8 mouse cellular contexts compared by ENCODE assay signal in genomic region chr6:83356569-83357138, GRCm38 (mm10). TPM values are rescaled to one million over a fixed set of nuclear protein-coding genes. Genes with fewer than 3 reads are reported as not detected.
DNase-seq lines count a peak whose midpoint lies in the region; ATAC-seq and TF ChIP-seq lines count a peak whose summit lies in the region.

No protein-coding gene starts in this region.

- peak; percentile 55 for DNase-seq in ES-E14 (ENCODE audit: low read depth, low spot score)
- DNase-seq in cerebellum, adult 11-12 months, result peak; percentile 76
- DNase-seq in forebrain, postnatal 0 days, result peak; percentile 89
- DNase-seq in heart, postnatal 4 days, result peak; percentile 93
- DNase-seq in layer of hippocampus, adult 2 months (ENCODE audit: low spot score in 2 of 2), result peak; percentile 76 to 95
- DNase-seq in lung, postnatal 0 days (ENCODE audit: low spot score), result peak; percentile 87
- DNase-seq in ovary, postnatal 10 days (ENCODE audit: low spot score), result peak; percentile 77
- peak; percentile 82 for DNase-seq in thymus, postnatal 0 days (ENCODE audit: low spot score)

- no peaks in the 10 kb centered on the region for H3K9me3 ChIP-seq in ES-E14 (ENCODE audit: control insufficient read depth, insufficient read depth, low read depth, low read length)
- no peaks in the 10 kb centered on the region for H3K9me3 ChIP-seq in forebrain, postnatal 0 days (ENCODE audit: low read length)
- no peaks in the 10 kb centered on the region for H3K9me3 ChIP-seq in lung, postnatal 0 days (ENCODE audit: low read length)

- no peak for TF ChIP-seq EP300 in lung, postnatal 0 days (IDR thresholded peaks at IDR 0.05)

- no peaks in the 10 kb centered on the region for H3K4me1 ChIP-seq in ES-E14 (ENCODE audit: control insufficient read depth in 2 of 2, insufficient read depth in 2 of 2, low read length in 2 of 2, poor library complexity in 1 of 2)
- no peaks in the 10 kb centered on the region for H3K4me1 ChIP-seq in forebrain, postnatal 0 days (ENCODE audit: insufficient read depth)
- H3K4me1 ChIP-seq in lung, postnatal 0 days (ENCODE audit: insufficient read depth, low read depth, low read length), result no peaks in the 10 kb centered on the region

- 23% methylated on average over 7 of the region's 7 CpGs for WGBS in forebrain, postnatal 0 days
- WGBS in lung, postnatal 0 days, result 27% methylated on average over 7 of the region's 7 CpGs

- peak; percentile 98 for TF ChIP-seq CTCF in forebrain, postnatal 0 days (IDR thresholded peaks at IDR 0.05; ENCODE audit: low read depth)
- TF ChIP-seq CTCF in layer of hippocampus, adult 2 months (conservative IDR thresholded peaks at IDR 0.05), result peak; percentile 97
- peak; percentile 100 for TF ChIP-seq CTCF in lung, postnatal 0 days (IDR thresholded peaks at IDR 0.05)

- H3K36me3 ChIP-seq in ES-E14 (ENCODE audit: control insufficient read depth, insufficient read depth, low read length, poor library complexity, severe bottlenecking), result peaks cover 6% of the 10 kb centered on the region; the same call in 1 of the 2 replicates
- peaks cover 43% of the 10 kb centered on the region for H3K36me3 ChIP-seq in forebrain, postnatal 0 days (ENCODE audit: insufficient read depth)
- peaks cover 13% of the 10 kb centered on the region; the same call in 1 of the 2 replicates for H3K36me3 ChIP-seq in lung, postnatal 0 days (ENCODE audit: insufficient read depth, low read length)

- H3K9ac ChIP-seq in ES-E14 (ENCODE audit: insufficient read depth, low read depth, low read length, poor library complexity, severe bottlenecking), result no peak overlapping the region
- no peak overlapping the region for H3K9ac ChIP-seq in forebrain, postnatal 0 days
- H3K9ac ChIP-seq in lung, postnatal 0 days (replicated peaks; ENCODE audit: low read depth), result no peak overlapping the region

- no peaks in the 10 kb centered on the region for H3K27me3 ChIP-seq in forebrain, postnatal 0 days (ENCODE audit: insufficient read depth, low read length)
- no peaks in the 10 kb centered on the region for H3K27me3 ChIP-seq in lung, postnatal 0 days (replicated peaks; ENCODE audit: insufficient read depth, low read length)

- H3K4me3 ChIP-seq in ES-E14 (ENCODE audit: insufficient read depth in 1 of 2, low read depth in 1 of 2, low read length in 2 of 2, poor library complexity in 1 of 2, severe bottlenecking in 1 of 2), result no peak overlapping the region
- H3K4me3 ChIP-seq in forebrain, postnatal 0 days (ENCODE audit: low read depth, low read length), result no peak overlapping the region
- no peak overlapping the region for H3K4me3 ChIP-seq in layer of hippocampus, adult 2 months
- H3K4me3 ChIP-seq in lung, postnatal 0 days (ENCODE audit: low read depth, low read length), result no peak overlapping the region

- ATAC-seq in forebrain, postnatal 0 days, result peak; percentile 80
- ATAC-seq in lung, postnatal 0 days, result peak; percentile 66

- H3K27ac ChIP-seq in ES-E14 (ENCODE audit: insufficient read depth, low read depth, low read length, poor library complexity, severe bottlenecking), result no peak overlapping the region
- no peak overlapping the region for H3K27ac ChIP-seq in forebrain, postnatal 0 days (ENCODE audit: low read depth, low read length)
- H3K27ac ChIP-seq in layer of hippocampus, adult 2 months, result no peak overlapping the region
- no peak overlapping the region for H3K27ac ChIP-seq in lung, postnatal 0 days (ENCODE audit: low read length)

- in situ Hi-C loops in ES-E14 (cut with MboI; ENCODE audit: low sequenced_read_pairs in 2 of 2, unreplicated experiment in 2 of 2), result loop anchor here in 1 of 2 experiments (5.0 to 10.0 kb wide), 2 partner anchors 138 to 316 kb away; no protein-coding TSS in a partner anchor

- H3K4me2 ChIP-seq in forebrain, postnatal 0 days (ENCODE audit: low read depth), result no peak overlapping the region
- no peak overlapping the region for H3K4me2 ChIP-seq in lung, postnatal 0 days (replicated peaks; ENCODE audit: low read depth, low read length)

TF ChIP-seq in ES-E14, 5 proteins besides CTCF, POLR2A, EP300 and RAD21:
- TF ChIP-seq ZNF384 (IDR thresholded peaks at IDR 0.05; ENCODE audit: low read depth, low read length) (no peak), ZC3H11A (IDR thresholded peaks at IDR 0.05; ENCODE audit: borderline replicate concordance, low read depth, low read length) (peak; percentile 68)

RNA-seq across cellular contexts. Expression of gene Bola3, which starts 7.7 kb away (rescaled TPM):
- 13.1 and 24.5 TPM in 2 replicates for total RNA-seq in ES-E14 (2012; rRNA removed)
- total RNA-seq in forebrain, postnatal 0 days (2014; rRNA removed), result 6.6 and 7.7 TPM in 2 replicates
- polyA plus RNA-seq in forebrain, postnatal 0 days (2015; fragmentation: Nextera tagmentation; extraction: Ambion mirVana), result 50.2 and 55.7 TPM in 2 replicates
- total RNA-seq in heart, postnatal 4 days (2021), result 100 to 1,000 TPM; 232 to 238 TPM
- total RNA-seq in layer of hippocampus, adult 2 months (2021), result 10 to 100 TPM; 46.0 to 49.4 TPM
- 101 and 120 TPM in 2 replicates for polyA plus RNA-seq in lung, postnatal 0 days (2015; fragmentation: Nextera tagmentation; extraction: Ambion mirVana)
- polyA plus RNA-seq in thymus, postnatal 0 days (2015; fragmentation: Nextera tagmentation; extraction: Ambion mirVana), result 216 and 226 TPM in 2 replicates

RNA-seq across cellular contexts. Expression of gene Mob1a, which starts 30.8 kb away (rescaled TPM):
- 32.9 and 53.4 TPM in 2 replicates for total RNA-seq in ES-E14 (2012; rRNA removed)
- 31.0 and 32.4 TPM in 2 replicates for total RNA-seq in forebrain, postnatal 0 days (2014; rRNA removed)
- polyA plus RNA-seq in forebrain, postnatal 0 days (2015; fragmentation: Nextera tagmentation; extraction: Ambion mirVana), result 9.3 and 9.5 TPM in 2 replicates
- 10 to 100 TPM; 32.2 to 34.3 TPM for total RNA-seq in heart, postnatal 4 days (2021)
- 10 to 100 TPM; 16.2 to 22.2 TPM for total RNA-seq in layer of hippocampus, adult 2 months (2021)
- 41.3 and 47.6 TPM in 2 replicates for polyA plus RNA-seq in lung, postnatal 0 days (2015; fragmentation: Nextera tagmentation; extraction: Ambion mirVana)
- polyA plus RNA-seq in thymus, postnatal 0 days (2015; fragmentation: Nextera tagmentation; extraction: Ambion mirVana), result 71.5 and 73.4 TPM in 2 replicates

RNA-seq across cellular contexts. Expression of gene Mthfd2, which starts 30.9 kb away (rescaled TPM):
- 73.0 and 80.4 TPM in 2 replicates for total RNA-seq in ES-E14 (2012; rRNA removed)
- 18.6 and 31.9 TPM in 2 replicates for total RNA-seq in forebrain, postnatal 0 days (2014; rRNA removed)
- polyA plus RNA-seq in forebrain, postnatal 0 days (2015; fragmentation: Nextera tagmentation; extraction: Ambion mirVana), result 19.0 and 21.5 TPM in 2 replicates
- total RNA-seq in heart, postnatal 4 days (2021), result 10 to 100 TPM; 10.7 to 15.0 TPM
- 1 to 10 TPM; 5.8 to 7.1 TPM for total RNA-seq in layer of hippocampus, adult 2 months (2021)
- polyA plus RNA-seq in lung, postnatal 0 days (2015; fragmentation: Nextera tagmentation; extraction: Ambion mirVana), result 6.3 and 7.8 TPM in 2 replicates
- polyA plus RNA-seq in thymus, postnatal 0 days (2015; fragmentation: Nextera tagmentation; extraction: Ambion mirVana), result 40.7 and 48.6 TPM in 2 replicates
